Mouse (Mus musculus) ES-Bruce4 (cell line): ENCODE data around the gene Plch1.

Source experiments
- CTCF ChIP-seq: IDR thresholded peaks from one replicate; pipeline ENCODE4 v1.8.1; 2011; ENCODE audit warnings: low read depth, low read length
- EP300 ChIP-seq: IDR thresholded peaks from 2 replicates; pipeline ENCODE4 v1.6.1; 2011; ENCODE audit warnings: low read depth, low read length; ENCODE audit not compliant: insufficient read depth
- POLR2A ChIP-seq: IDR thresholded peaks from one replicate; pipeline ENCODE4 v1.8.1; 2011; ENCODE audit warnings: low read length; ENCODE audit not compliant: insufficient read depth

DNA sequence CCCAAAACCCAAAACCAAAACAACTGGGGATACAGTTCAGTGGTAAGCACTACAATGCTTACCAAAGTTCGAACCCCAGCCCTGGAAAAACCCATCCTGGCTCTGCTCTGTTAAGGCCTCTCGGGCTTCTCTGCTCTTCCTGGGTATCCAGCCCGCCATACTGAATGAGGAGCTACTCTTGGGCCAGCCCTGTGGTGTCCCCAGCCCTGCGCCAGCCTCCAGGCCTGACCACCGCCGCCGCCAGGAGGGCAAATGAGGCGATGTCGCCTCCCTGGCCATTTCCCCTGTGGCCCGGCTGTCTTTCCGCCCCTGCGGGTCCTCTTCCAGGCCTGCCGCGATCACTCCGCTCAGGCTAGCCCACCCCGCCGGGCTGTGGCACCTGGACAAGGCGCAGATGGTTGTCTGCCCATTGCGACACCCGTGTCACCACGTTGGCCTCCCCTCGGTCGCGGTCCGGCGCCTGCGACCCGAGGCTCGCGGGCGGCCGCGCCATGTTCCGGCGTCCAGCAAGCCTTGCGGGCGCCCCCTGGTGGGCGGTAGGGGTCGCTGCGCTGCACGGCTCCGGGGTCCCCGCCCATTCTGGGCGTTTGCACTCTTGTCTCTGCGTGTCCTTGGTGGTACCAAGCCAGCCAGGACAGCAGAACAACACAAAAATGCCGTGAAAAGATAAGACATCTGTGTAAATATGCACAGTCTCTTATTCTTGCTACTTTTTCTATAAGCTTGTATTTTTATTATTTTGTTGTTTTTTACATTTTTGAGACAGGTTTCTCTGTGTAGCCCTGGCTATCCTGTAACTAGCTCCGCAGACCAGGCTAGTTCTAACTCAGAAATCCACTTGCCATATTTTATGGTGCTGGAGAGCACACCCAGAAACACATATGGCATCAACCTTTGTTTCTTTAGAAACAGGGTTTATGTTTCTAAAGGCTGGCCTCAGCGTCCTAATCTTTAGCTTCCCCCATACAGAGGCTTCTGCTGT is 29.9 kb upstream of the Plch1 start, which contains the start of gene E130311K13Rik:
- TF ChIP-seq CTCF (peak; percentile 65), EP300 (no peak), POLR2A (no peak)
